Mouse (Mus musculus) Patski (cell line): ENCODE results near the gene Rab43. TPM values are rescaled to one million over a fixed set of nuclear protein-coding genes. Genes with fewer than 3 reads are reported as not detected.

Source experiments
- ATAC-seq: fragments of 100-300 bp; one replicate; pipeline ENCODE4 v1.8.0; 2021
- CTCF ChIA-PET: fragments of 350-600 bp; sonication (Branson Sonifier 250); formaldehyde crosslinking; loops from one replicate; lab custom pipeline; 2022; ENCODE audit warnings: inconsistent platforms; lab: Charles Lee
- POLR2A ChIA-PET: fragments of 350-600 bp; sonication (Branson Sonifier 250); formaldehyde crosslinking; loops from one replicate; lab custom pipeline; 2022; ENCODE audit warnings: antibody characterized with exemption, inconsistent platforms; lab: Charles Lee
- DNase-seq: peaks from one replicate; pipeline ENCODE4 v3.0.0-alpha.2; 2011; ENCODE audit warnings: low read depth, low spot score
- H3K27me3 ChIP-seq: fragments of 371-371 bp; one replicate; pipeline ENCODE4 v1.5.1; 2021
- CTCF ChIP-seq: fragments of 100-300 bp; IDR thresholded peaks from one replicate; pipeline ENCODE4 v1.5.1; 2021
- in situ Hi-C: fragments of 300-500 bp; cut with MboI; formaldehyde crosslinking; loops from 3 replicates; pipeline ENCODE4 v1.11.1; 2018; ENCODE audit warnings: low pct_unique_long_range_greater_than_20kb, mixed read lengths
- polyA plus RNA-seq: library from polyadenylated mRNA; unstranded; gene quantifications from one replicate; pipeline ENCODE4 v1.2.3, GENCODE M21; 2021

The Rab43 gene
- polyA plus RNA-seq, 1 experiment from 2014 or later = 26.7 TPM

DNA sequence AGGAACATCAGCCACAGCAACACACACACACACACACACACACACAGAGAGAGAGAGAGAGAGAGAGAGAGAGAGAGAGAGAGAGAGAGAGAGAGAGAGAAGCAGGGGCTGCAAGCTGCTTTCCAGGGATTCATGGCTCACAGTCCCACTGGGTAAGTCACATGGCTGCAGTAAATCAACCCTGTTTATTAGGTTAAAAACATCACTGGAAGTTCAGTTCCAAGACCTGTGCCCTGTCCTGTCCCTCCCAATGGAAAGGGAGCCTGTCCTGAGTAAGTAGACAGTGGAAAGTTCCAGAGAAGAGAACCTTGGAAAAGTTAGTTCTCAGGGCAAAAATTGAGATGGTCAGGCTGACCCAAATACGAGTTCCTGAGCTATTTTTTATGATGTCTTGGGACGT, 14.6 kb downstream of the Rab43 start:
- in situ Hi-C loops = no loop called here
- TF ChIP-seq CTCF = no peak
- no peak for ATAC-seq
- no peaks in the 10 kb centered on the region for H3K27me3 ChIP-seq
- no peak for DNase-seq
- ChIA-PET CTCF (interaction anchor here (0.6 kb wide), 1 partner anchor 12 kb away, joined by 3 read pairs; no protein-coding TSS in a partner anchor), POLR2A (interaction anchor here (0.7 to 1.0 kb wide), 2 partner anchors 12 to 14 kb away, joined by 3 read pairs; no protein-coding TSS in a partner anchor)

DNA sequence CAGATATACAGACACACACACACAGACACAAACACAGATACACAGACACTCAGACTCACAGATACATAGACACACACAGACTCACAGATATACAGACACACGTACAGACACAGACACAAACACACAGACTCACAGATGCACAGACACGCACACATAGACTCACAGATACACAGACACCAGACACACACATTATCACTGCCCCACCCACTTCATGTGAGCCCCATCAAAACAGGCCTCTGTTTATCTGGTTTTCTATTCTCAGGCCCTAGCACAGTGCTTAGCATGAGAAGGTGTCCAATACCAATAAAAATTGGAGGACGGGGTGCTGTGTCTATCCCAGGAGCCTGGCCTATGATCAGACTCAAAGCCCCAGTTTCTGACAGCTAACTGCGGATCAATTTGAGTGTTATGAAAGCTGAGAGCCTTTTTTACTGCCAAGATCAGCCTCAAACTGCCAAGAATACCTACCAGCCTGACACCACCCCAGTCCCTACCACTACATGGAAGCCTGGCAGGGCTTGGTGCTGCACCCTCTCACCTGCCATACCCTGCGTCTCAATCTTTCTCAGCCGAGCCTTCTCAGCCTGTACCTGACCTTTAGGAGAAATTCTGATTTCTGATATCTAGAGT, 15.6 kb downstream of the Rab43 start:
- ATAC-seq (no peak), DNase-seq (no peak)
- in situ Hi-C loops = no loop called here
- H3K27me3 ChIP-seq = no peaks in the 10 kb centered on the region
- ChIA-PET CTCF (no interaction called here), POLR2A (interaction anchor here (0.7 kb wide), 1 partner anchor 15 kb away, joined by 3 read pairs; no protein-coding TSS in a partner anchor)
- TF ChIP-seq CTCF = no peak

DNA sequence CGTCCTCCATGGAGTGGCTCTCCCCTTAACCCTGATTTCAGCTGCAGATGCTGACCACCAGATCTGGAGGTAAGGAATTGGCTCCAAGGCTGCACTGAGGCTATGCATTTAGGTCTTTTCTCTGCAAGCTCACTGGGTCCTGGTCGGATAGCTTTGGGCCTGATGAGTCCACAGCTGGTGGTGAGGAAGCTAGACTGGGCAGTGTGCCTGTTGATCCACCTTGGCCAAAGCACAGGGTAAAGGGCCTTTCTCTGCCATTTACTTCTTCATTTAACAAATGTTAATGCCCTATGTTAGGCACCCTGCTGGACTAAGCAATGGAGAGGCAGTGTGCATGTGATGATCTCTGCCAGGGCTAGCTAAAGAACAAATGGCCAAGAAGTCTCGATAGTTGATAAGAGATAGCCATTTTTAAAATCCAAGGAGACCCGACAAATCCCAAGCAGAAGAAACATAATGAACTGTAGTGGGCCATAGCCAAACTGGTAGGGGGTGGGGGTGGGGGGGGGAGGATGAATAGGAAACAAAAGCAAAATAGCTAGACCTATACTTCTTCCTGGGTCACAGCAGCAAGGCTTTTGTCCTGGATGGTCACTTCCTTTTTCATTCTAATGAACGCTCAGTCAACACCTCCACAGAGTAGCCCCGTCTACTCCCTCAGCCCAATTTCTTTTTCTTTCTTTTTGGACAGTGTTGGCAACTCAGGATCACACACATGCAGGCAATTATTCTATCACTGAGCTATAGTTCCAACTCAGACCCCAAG, 16.4 kb downstream of the Rab43 start:
- CTCF ChIA-PET = no interaction called here
- DNase-seq = no peak
- TF ChIP-seq CTCF = no peak
- no peaks in the 10 kb centered on the region for H3K27me3 ChIP-seq
- POLR2A ChIA-PET = no interaction called here
- in situ Hi-C loops = no loop called here
- ATAC-seq = no peak

DNA sequence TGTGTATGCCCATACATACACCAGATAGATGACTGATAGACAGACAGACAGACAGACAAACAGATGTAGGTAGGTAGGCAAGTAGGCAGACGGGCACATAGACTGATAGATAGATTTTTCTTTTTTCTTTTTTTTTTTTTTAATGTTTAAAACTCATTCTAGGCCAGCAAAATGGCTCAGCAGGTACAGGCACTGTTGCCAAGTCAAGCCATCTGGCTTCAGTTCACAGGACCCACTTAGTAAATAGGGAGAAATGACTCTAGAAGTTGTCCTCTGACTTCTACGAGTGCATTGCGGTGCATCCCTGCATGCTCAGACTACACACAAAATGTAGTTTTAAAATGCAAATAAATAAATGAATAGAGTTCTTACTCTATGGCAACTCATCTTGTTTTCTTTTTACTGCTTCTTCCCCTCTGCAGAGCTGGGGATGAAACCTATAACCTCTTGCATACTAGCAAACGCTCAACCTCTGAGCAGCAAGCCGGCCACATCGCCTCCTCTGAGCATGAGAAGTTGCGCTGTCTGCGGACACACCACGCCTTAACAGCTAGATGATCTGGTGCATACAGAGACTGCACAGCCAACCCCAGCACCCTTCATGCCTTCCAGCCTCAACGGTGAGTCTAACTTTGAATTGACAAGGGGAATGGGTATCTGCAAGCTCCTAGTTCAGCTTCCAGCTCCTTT, 18.0 kb downstream of the Rab43 start:
- ChIA-PET POLR2A (no interaction called here), CTCF (no interaction called here)
- TF ChIP-seq CTCF = no peak
- no peak for DNase-seq
- no peak for ATAC-seq
- in situ Hi-C loops = no loop called here
- no peaks in the 10 kb centered on the region for H3K27me3 ChIP-seq

DNA sequence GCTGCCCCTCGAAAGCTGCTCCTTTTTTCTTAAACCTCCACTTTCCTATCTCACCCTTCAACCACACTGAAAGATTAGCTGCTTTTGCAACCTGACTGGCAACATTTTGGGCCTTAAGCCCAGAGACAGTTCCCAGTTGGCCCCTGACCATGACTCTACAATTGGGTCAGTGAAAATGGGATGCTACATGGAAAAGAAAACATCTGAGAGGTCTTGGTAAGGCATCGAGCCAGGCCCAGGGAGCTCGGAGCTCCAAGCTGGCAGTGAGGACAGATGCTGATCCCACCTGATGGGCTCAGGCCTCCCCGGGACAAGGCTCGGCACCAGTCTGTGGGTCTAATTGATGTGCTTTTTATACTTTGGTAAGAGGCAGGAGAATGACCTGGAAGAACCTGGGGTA, 20.1 kb downstream of the Rab43 start:
- no peak for TF ChIP-seq CTCF
- in situ Hi-C loops = no loop called here
- ATAC-seq (no peak), DNase-seq (no peak)
- ChIA-PET CTCF (interaction anchor here (1.0 kb wide), 1 partner anchor 11 kb away, joined by 4 read pairs; no protein-coding TSS in a partner anchor), POLR2A (interaction anchor here (0.9 kb wide), 1 partner anchor 9 kb away, joined by 3 read pairs; no protein-coding TSS in a partner anchor)
- no peaks in the 10 kb centered on the region for H3K27me3 ChIP-seq

DNA sequence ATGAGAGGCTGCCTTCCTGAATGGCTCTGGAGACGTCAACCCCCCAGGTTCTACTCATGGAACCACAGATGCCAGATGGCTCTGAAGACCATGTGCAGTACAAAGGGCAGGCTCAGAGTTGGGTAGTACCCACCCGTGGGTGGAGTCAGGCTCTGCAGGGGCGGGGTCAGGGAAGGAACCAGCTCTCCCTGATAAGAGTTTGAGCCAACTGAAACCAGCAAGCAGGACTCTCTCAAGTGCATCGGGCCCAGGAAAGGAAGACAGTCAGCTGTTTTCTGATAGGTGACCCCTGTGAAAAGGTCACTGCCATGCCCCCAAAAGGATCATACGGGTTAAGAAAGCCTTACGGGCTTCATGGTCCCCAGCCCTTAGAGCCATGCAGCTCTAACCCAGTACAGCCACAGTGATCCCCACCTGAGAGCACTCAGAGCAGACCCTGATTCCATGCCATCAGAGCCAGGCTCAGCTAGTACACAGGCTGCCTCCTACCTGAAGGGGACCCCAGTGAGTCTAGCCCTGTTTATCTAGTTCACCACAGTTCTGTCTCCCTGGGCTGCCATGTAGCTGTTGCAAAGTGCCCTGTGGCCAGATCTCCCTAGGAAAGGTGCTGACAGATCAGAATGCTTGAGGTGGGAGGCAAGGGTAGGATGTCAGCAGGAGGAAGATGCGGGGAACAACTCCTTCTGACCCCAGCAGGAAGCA, 21.0 kb downstream of the Rab43 start:
- H3K27me3 ChIP-seq = no peaks in the 10 kb centered on the region
- POLR2A ChIA-PET = interaction anchor here (0.9 kb wide), 1 partner anchor 9 kb away, joined by 3 read pairs; no protein-coding TSS in a partner anchor
- ATAC-seq = no peak
- DNase-seq = no peak
- in situ Hi-C loops = no loop called here
- CTCF ChIA-PET = interaction anchor here (1.1 kb wide), 1 partner anchor 9 kb away, joined by 3 read pairs; no protein-coding TSS in a partner anchor
- no peak for TF ChIP-seq CTCF

DNA sequence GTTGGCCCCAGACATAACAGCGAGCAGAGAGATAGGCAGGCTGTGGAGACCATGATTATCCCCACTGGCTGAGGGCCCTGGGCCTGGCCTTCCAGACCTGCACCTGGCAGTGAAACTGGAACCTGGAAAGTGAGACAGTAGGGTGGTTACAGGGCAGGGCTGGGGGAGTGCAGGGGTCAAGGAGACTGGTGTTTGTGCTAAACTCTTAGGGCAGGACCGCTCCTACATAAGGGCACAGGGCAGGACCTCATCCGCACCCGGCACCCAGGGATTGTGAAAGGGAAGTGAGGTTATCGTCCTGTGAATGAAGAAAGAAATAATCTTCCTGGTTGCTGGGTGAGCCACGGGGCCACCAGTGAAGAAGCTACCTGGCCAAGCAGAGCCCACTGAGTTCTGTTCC, 22.2 kb downstream of the Rab43 start:
- in situ Hi-C loops = no loop called here
- no peak for ATAC-seq
- ChIA-PET POLR2A (no interaction called here), CTCF (interaction anchor here (1.1 kb wide), 1 partner anchor 11 kb away, joined by 3 read pairs; no protein-coding TSS in a partner anchor)
- no peak for DNase-seq
- TF ChIP-seq CTCF = no peak
- H3K27me3 ChIP-seq = no peaks in the 10 kb centered on the region

DNA sequence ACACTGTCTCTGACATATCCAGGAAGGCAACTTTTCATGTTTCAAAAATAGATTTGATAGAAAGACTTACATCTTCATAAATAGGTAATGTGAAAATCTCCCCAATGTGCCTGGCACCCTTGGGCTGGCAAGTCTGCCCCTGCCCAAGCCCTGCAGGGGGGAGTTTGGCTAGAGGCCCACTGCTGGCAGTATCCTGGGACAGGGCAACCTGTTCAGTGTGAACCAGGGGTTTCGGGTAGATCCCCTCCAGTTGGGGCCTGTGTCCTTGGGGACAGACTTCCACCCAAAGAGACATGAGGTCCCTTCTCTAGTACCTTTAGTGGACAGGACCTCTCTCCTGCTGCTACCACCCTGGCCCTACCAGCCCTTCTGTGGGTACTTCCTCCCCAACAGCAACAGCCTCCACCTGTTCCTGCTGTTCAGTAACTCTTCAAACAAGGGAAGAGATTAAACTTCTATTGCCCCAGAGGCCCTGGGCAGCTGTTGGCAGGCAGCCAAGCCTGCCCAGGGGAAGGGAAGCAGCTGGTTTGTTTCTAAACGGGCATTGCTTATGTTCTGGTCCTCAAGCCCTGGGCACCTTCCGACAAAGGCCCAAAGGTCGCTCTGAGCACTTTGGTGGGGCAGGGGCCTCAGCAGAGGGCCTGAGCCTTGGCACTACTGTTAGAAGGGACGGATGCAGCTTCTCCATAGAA, 22.9 kb downstream of the Rab43 start:
- TF ChIP-seq CTCF = no peak
- DNase-seq (no peak), ATAC-seq (no peak)
- ChIA-PET CTCF (no interaction called here), POLR2A (no interaction called here)
- H3K27me3 ChIP-seq = no peaks in the 10 kb centered on the region
- in situ Hi-C loops = no loop called here

DNA sequence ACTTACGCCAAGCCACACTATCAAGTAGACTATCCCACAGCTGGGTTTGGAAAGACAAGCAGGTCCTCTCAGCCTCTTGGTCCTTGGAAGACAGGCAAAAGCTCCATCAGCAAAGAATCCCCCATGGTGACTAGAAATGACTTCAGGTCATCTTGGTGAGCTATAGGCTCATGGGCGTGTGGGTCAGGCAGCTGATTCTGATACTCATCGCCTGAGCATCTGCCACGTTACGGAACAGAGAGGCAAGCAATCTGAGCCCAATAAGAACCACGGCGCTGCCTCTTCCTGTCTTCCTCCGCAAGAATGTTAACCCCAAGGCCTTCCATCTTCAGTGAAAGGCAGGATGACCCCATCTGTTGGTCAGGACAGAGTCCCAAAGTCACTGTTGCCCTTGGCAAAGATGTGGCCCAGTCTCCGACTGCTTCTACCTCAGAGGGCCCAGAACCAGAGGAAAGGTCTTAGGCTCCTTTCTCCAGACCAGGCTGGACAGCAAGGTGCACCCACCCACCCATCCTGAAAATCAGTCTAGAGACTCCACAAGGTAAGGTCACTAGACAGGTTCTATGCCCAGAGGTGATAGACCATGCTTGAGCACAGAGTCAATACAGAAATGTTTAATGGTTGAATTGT, 23.6 kb downstream of the Rab43 start:
- no peak for ATAC-seq
- ChIA-PET CTCF (interaction anchor here (1.5 kb wide), 1 partner anchor 12 kb away, joined by 3 read pairs; no protein-coding TSS in a partner anchor), POLR2A (no interaction called here)
- in situ Hi-C loops = no loop called here
- no peak for DNase-seq
- no peaks in the 10 kb centered on the region for H3K27me3 ChIP-seq
- no peak for TF ChIP-seq CTCF
